Mouse (Mus musculus) adrenal gland, postnatal 14 days (tissue): Measurements from ENCODE around the gene Olfr750. TPM values are rescaled to one million over a fixed set of nuclear protein-coding genes. Genes with fewer than 3 reads are reported as not detected.

Experiments
- DNase-seq: peaks from one replicate; pipeline ENCODE4 v3.0.0; 2021; ENCODE audit warnings: mixed read lengths
- total RNA-seq: library from RNA; stranded (reverse); gene quantifications from 2 replicates; pipeline ENCODE4 v1.2.3, GENCODE M21; 2021

Gene Olfr750
- total RNA-seq, 1 experiment from 2014 or later: not detected

DNA sequence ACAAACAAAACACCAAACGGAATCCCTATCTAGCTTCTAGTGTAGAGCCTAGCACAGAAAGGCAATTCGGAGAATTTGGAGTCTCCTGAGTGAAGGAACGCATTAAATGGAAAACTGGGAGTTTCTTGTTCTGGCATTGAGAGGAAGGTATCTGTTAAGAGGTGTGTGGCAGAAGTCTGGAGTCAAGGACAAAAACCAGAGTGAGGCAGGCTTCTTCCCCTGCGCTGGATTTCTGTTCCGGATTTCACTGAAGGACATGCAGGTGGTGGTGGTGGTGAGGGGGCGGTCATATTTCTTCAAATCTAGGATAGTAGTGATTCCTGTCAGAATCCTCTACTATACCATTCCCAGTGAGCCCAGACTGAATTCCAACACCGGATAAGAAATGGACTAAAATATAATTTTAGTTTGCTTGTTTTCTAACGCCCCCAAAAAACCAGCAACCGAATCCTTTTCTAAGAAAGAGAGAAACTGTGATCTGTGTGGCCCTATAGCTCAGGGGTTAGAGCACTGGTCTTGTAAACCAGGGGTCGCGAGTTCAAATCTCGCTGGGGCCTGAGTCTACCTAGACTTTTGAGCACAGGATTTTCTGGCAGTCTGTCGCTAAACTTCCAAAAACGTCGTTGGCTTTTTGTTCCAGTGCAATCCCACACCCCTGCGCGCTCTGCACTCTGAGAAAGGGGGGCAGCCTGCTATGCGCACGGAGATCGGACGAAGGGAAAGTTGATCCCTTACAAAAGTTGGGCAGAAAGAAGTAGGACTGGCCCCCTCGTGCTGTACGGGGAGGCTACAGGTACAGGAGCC is 14.1 kb upstream of the Olfr750 start:
- peak; percentile 90 for DNase-seq

DNA sequence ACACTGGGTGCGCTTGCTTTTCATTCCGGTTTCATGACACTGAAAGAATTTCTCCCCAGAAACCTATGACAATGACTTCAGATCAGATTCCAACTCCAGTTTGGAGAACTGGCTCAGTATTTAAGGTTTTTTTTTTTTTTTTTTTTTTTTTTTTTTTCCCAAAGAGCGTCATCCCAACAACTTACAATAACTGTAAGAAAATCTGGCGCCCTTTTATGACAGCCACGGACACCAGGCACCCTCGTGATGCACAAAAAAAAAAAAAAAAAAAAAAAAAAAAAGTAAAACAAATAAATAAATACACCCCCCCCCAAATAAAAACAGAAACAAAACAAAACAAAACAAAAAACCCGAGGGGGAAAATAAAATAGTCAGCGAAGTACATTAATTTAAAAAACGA is 13.5 kb upstream of the Olfr750 start:
- no peak for DNase-seq

DNA sequence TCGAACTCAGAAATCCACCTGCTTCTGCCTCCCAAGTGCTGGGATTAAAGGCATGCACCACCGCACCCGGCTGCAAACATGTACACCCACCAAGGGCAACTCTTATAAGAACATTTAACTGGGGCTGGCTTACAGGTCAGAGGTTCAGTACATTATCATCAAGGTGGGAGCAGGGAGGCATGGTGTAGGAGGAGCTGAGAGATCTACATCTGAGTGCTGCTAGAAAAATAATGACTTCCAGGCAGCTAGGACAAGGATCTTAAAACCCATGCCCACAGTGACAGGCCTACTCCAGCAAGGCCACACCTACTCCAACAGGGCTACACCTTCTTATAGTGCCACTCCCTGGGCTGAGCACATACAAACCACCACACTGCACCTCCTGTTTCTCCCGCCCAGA is 11.7 kb upstream of the Olfr750 start:
- no peak for DNase-seq

DNA sequence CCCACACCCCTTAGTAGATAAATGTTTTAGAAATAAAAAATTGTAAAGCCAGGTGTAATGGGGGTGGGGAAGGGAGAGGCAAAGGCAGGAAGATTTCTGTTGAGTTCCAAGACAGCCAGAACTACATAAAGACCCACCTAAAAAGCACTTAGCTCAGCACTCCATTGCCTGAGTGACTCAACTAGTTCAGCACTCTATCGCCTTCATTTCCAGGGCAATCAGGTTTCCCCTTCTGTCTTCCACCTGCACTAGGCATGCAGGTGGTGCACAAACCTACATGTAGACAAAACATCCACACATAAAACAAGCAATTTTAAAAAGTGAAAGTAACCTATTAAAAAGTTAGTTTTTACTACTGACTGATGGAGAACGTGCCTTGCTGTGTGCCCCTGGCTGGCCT is 10.9 kb upstream of the Olfr750 start:
- DNase-seq: no peak

GRCm38 (mm10) chr14:51083805-51084204 is 9.6 kb upstream of the Olfr750 start:
- no peak for DNase-seq

DNA sequence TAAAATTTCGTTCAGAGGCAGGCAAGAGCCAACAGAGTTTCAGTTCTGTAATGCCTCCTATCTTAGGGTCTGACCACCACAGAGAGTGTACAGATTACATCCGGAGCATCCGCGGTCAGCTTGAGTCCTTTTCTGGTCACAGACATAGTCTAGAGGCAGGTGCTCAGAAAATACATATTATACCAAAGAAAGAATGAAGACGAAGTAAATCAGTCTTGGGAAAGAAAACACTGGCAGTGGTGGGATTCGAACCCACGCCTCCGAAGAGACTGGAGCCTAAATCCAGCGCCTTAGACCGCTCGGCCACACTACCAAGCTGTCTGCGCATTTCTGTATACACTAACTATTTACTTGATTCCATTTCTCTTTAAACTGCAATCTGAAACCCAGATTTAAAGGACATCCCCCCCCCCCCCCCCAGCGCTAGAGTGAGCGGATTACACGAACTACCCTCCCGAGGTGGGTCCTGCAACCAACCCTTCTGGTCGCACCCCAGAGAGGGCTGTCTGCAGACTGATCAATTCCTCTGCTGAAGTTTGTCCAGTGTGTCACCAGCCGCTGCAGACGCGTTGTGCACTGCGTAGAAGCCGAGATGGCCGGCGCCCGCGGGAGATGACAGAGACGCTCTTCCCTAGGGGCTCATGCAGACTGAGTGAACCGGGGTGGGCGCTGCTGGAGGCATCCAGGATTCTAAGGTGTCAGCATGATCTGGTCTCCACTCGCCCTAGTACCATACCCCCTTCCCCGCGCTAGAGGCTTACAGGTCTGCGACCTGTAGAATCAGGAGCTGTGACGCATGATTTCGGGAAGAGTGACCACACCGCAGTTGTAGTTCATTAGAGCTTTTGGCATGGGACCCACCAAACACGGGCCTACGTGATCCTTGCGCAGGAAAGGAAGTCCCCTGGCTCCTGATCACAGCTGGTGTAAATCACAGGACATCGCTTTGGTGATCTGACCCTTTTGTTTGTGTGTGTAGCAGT is 8.7 kb upstream of the Olfr750 start:
- peak; percentile 71 for DNase-seq

DNA sequence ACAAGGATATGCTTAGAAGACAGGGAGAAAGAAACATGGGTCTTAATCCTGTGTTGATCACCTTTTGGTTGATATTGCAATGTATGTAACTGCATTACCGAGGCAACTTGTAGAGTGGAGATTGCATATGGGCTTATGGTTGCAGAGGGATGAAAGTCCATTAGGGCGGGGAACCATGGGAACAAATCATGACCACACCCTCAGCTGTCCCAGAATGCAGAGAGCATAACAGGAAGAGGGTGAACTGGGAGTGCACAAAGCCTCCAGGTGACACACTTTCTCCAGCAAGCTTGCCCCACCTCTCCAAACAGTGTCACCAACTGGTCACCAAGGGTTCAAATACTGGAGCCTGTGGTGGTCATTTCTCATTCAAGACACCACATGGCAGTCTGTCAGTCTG is 6.8 kb upstream of the Olfr750 start:
- no peak for DNase-seq

GRCm38 (mm10) chr14:51079180-51079579 is 4.9 kb upstream of the Olfr750 start:
- DNase-seq: no peak

GRCm38 (mm10) chr14:51069617-51070016 is 4.6 kb downstream of the Olfr750 start:
- DNase-seq: peak; percentile 67

DNA sequence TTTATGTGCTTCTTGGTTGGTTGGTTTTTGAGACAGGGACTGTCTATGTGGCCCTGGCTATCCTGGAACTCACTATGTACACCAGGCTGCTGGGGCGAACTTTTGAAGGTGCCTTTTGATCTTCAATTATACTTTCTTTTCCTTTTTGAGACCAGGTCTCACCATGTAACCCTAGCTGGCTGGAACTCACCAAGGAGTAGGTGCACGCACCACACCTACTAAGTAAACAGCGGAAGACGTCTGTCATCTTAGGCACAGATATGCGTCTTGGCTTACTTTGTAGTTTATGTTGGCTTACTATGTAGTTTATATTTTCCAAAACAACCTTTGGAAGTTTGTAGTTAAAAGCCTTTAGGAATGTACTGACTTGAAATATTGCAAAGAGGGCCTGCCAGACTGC is 5.3 kb downstream of the Olfr750 start:
- no peak for DNase-seq

- DNase-seq: no peak
These were observed 13.5 kb downstream of the Olfr750 start for GRCm38 (mm10) chr14:51060761-51061160.

GRCm38 (mm10) chr14:51057401-51057831 is 16.8 kb downstream of the Olfr750 start, which contains the start of gene Rnase12:
Rnase12 (minus strand) TSS chr14:51057661.
- no peak for DNase-seq

DNA sequence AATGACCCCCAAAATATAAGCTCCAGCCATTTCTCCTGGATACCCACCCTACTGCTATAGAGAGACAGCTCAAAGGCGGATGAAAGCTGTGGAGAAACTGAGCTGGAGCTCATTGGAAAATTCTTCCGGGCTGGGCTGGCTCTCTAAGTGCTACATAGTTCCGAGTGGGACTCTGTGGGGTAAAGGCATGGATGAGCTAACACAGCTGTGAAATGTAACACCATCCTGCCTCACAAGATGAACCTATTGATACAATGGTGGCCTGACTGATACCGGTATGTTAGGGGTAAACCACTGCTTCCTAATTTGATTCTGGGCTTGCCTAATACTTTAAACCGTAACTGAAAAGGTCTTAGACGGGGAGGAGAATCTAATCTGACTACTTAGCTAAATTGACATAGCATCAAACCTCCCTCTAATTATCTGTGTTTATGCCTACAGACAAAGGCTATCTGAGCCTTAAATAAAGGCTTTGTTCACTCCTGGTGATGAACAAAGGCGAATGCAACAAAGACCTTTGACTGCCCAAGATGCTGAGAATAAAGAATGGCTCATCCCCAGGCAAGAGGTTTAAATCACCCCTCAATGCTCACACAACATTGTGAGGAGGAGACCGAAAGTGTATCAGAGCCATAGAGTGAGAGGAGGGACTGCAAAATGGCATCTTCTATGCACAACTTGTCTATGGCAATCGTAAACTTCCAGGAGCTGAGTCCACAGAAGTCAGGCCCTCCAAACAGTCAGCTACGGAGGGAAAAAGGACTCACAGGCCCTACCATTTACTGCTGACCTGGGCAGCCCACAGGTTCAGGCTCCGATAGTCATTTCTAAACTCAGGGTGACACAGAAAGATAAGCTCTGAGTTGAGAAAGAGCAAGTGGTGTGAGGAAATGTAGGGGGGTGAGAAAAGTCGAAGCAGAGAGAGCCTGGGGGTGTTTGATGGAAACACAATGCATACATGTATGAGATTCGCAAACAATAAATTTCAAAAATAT is 19.7 kb downstream of the Olfr750 start:
- no peak for DNase-seq

DNA sequence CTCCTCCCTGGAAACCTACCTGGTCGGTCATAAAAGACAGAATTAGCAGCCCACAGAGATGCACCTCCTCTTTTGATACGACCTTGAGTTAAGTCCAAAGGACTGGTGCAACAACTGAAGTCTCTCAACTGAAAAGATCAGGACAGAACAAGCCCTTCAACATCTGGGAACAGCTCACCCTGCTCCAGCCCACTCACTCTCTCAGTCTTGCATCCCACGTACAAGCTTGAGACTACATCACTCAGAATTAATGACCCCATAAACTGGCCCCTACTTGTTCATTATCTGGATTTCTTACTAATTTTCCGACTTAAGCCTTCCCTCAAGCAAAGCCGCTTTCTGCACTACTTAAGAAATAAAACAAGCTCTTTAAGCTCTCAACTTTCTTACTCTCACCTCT is 21.1 kb downstream of the Olfr750 start:
- no peak for DNase-seq

- no peak for DNase-seq
These were observed 22.3 kb downstream of the Olfr750 start for GRCm38 (mm10) chr14:51051941-51052340.

DNA sequence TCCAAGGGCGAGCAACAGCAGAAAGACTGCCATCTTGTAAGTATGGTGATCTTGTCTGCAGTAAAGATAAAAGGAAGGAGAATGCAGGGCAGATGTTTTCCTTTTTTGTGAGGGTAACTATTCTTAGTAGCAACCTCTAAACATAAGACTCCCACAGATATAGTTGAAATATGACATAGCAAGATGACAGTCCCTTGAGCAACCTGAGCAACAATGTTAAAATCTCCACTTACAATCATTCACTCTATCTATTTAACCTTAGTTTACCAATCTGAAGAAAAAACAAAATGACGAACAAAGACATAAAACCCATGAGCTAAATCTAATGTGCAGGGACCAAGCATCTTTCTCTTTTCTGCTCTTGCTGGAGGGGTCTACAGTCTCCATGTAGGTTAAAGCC is 24.2 kb downstream of the Olfr750 start, which contains the start of gene Rnase11:
Gene Rnase11 (minus strand): TSS at position 101 of the 400 bp plus-strand sequence.
- DNase-seq: no peak

DNA sequence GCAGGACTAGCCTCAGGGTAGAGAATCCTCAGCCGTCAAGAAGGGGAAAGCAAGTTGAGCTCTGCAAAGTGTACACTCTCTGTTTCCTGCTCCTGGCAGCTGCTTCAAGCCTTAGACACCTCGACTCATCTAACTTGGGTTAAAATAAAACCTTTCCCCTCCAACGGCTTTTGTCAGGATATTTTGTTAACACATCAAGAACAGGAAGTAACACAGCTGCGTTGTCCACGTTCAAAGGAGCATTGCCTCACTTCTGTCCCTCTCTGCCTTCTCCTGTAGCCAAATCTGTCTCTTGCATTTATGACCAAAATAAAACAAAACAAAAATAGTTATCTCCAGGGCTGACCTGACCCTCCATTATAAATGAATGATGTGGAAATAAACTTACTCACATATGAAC is 26.4 kb downstream of the Olfr750 start:
- DNase-seq: no peak

- DNase-seq: no peak
These were observed 32.5 kb downstream of the Olfr750 start, which contains the start of gene Rnase9 for GRCm38 (mm10) chr14:51041769-51042168. Rnase9 (minus strand) TSS chr14:51041869.

GRCm38 (mm10) chr14:51036214-51036613 is 38.0 kb downstream of the Olfr750 start:
- no peak for DNase-seq

- no peak for DNase-seq
These were observed 39.0 kb downstream of the Olfr750 start for GRCm38 (mm10) chr14:51035206-51035605.

- DNase-seq: no peak
These were observed 46.7 kb downstream of the Olfr750 start for GRCm38 (mm10) chr14:51027387-51028155.
